Mouse (Mus musculus) midbrain, postnatal 0 days (tissue): ENCODE measurements around the gene Zfp982. TPM values are rescaled to one million over a fixed set of nuclear protein-coding genes. Genes with fewer than 3 reads are reported as not detected.
"Not testable (repeated sequence)": the region's sequence is repeated elsewhere in the genome, so short reads cannot be mapped to it uniquely, and the experiment has no call there.

Source experiments
- ATAC-seq: fragments of 200-750 bp; cut with Nextera tagmentation; 2 replicates; pipeline ENCODE4 v1.8.0; 2017; ENCODE audit warnings: moderate number of reproducible peaks, mild to moderate bottlenecking, moderate TSS enrichment, moderate library complexity; ENCODE audit not compliant: low FRiP score
- DNase-seq: peaks from one replicate; pipeline ENCODE4 v3.0.0-alpha.2; 2015; ENCODE audit warnings: low spot score
- H3K27ac ChIP-seq: fragments of 300-500 bp; sonication (generic); 2 replicates; pipeline ENCODE4 v1.5.1; 2014; ENCODE audit warnings: low read depth, mild to moderate bottlenecking, low read length, mixed read lengths
- H3K27me3 ChIP-seq: fragments of 300-500 bp; sonication (generic); 2 replicates; pipeline ENCODE4 v1.6.1; 2014; ENCODE audit warnings: low read length, control low read depth, mixed read lengths; ENCODE audit not compliant: insufficient read depth
- H3K36me3 ChIP-seq: fragments of 300-500 bp; sonication (generic); 2 replicates; pipeline ENCODE4 v1.6.1; 2014; ENCODE audit warnings: low read length, control low read depth, mixed read lengths; ENCODE audit not compliant: insufficient read depth
- H3K4me1 ChIP-seq: fragments of 300-500 bp; sonication (generic); 2 replicates; pipeline ENCODE4 v1.6.1; 2014; ENCODE audit warnings: mild to moderate bottlenecking, control low read depth, antibody characterized with exemption, low read length, mixed read lengths; ENCODE audit not compliant: insufficient read depth
- H3K4me2 ChIP-seq: fragments of 300-500 bp; sonication (generic); 2 replicates; pipeline ENCODE4 v1.6.1; 2014; ENCODE audit warnings: low read depth, mild to moderate bottlenecking, low read length, mixed read lengths; ENCODE audit not compliant: poor library complexity, severe bottlenecking
- H3K4me3 ChIP-seq: fragments of 300-500 bp; sonication (generic); 2 replicates; pipeline ENCODE4 v1.5.1; 2014; ENCODE audit warnings: low read depth, mild to moderate bottlenecking, low read length, moderate library complexity
- H3K9ac ChIP-seq: fragments of 300-500 bp; sonication (generic); replicated peaks from 2 replicates; pipeline ENCODE4 v1.6.1; 2014; ENCODE audit warnings: mild to moderate bottlenecking, low read length, moderate library complexity, mixed read lengths; ENCODE audit not compliant: poor library complexity, severe bottlenecking
- H3K9me3 ChIP-seq: fragments of 300-500 bp; sonication (generic); 2 replicates; pipeline ENCODE4 v1.6.1; 2016; ENCODE audit warnings: low read length, control low read depth
- CTCF ChIP-seq: IDR thresholded peaks from 2 replicates; pipeline ENCODE4 v1.5.1; 2016; ENCODE audit warnings: antibody characterized with exemption, mild to moderate bottlenecking
- WGBS: fragments of 180-500 bp; shearing (Covaris S2); extraction: QIAGEN DNeasy Blood & Tissue Kit; methylation state at CpG from one replicate; pipeline ENCODE4 v1.1.7; 2014; 5-methylcytosine and 5-hydroxymethylcytosine counted together
- polyA plus RNA-seq: library from polyadenylated mRNA; unstranded; fragments of >200 nt; fragmentation: Nextera tagmentation; extraction: Ambion mirVana; gene quantifications from 2 replicates; pipeline ENCODE4 v1.2.1, GENCODE M21; 2015
- total RNA-seq: library from RNA; depleted of rRNA; stranded (reverse); fragments of >200 nt; gene quantifications from 2 replicates; pipeline ENCODE4 v1.2.3, GENCODE M21; 2014

Zfp982 gene
- total and polyA plus RNA-seq, 2 experiments from 2014 or later: 3.3 to 3.7 TPM

GRCm38 (mm10) chr4:147537702-147538101 is 45.5 kb downstream of the Zfp982 start:
- Histone ChIP-seq H3K4me2 (no peak overlapping the region), H3K9me3 (peaks cover 47% of the 10 kb centered on the region), H3K4me3 (no peak overlapping the region), H3K36me3 (no peaks in the 10 kb centered on the region), H3K27ac (no peak overlapping the region), H3K9ac (no peak overlapping the region), H3K4me1 (no peaks in the 10 kb centered on the region), H3K27me3 (no peaks in the 10 kb centered on the region)
- no peak for TF ChIP-seq CTCF
- 79% methylated on average over 2 of the region's 2 CpGs for WGBS
- ATAC-seq (no peak), DNase-seq (no peak)

GRCm38 (mm10) chr4:147539918-147540317 is 47.7 kb downstream of the Zfp982 start, which contains the start of gene Gm16503:
Gene Gm16503, plus strand, starts transcription at chr4:147540218.
- 89% methylated on average over 3 of the region's 3 CpGs for WGBS
- H3K27me3 ChIP-seq, H3K9ac ChIP-seq, H3K27ac ChIP-seq, DNase-seq, H3K36me3 ChIP-seq, H3K4me2 ChIP-seq, H3K4me1 ChIP-seq, H3K4me3 ChIP-seq, ATAC-seq: not testable (repeated sequence)
- H3K9me3 ChIP-seq: peaks cover 53% of the 10 kb centered on the region

- Histone ChIP-seq H3K9me3 (peaks cover 45% of the 10 kb centered on the region), H3K4me2 (no peak overlapping the region), H3K27ac (no peak overlapping the region), H3K36me3 (no peaks in the 10 kb centered on the region), H3K27me3 (no peaks in the 10 kb centered on the region), H3K4me3 (no peak overlapping the region), H3K4me1 (no peaks in the 10 kb centered on the region), H3K9ac (no peak overlapping the region)
- no peak for DNase-seq
- TF ChIP-seq CTCF: no peak
- ATAC-seq: no peak
Observed at GRCm38 (mm10) chr4:147541105-147541504, 48.9 kb downstream of the Zfp982 start.

- H3K9ac ChIP-seq, DNase-seq, H3K27ac ChIP-seq, H3K4me2 ChIP-seq, H3K4me1 ChIP-seq, H3K4me3 ChIP-seq, H3K9me3 ChIP-seq, H3K27me3 ChIP-seq, H3K36me3 ChIP-seq, ATAC-seq: not testable (repeated sequence)
- WGBS: 80% methylated on average over 5 of the region's 5 CpGs
Observed at GRCm38 (mm10) chr4:147553071-147553470, 60.9 kb downstream of the Zfp982 start, which contains the start of gene Zfp985. Gene Zfp985, plus strand, starts transcription at chr4:147553277.

GRCm38 (mm10) chr4:147554361-147554760 is 62.1 kb downstream of the Zfp982 start:
- H3K4me2 ChIP-seq, H3K9me3 ChIP-seq, H3K4me1 ChIP-seq, H3K27me3 ChIP-seq, ATAC-seq, H3K36me3 ChIP-seq, H3K9ac ChIP-seq, H3K4me3 ChIP-seq, H3K27ac ChIP-seq, DNase-seq: not testable (repeated sequence)
- WGBS: 75% methylated on average over 2 of the region's 2 CpGs

- H3K9me3 ChIP-seq, H3K36me3 ChIP-seq: not testable (repeated sequence)
- 48% methylated on average over 1 of the region's 1 CpGs for WGBS
Observed at GRCm38 (mm10) chr4:147556921-147557320, 64.7 kb downstream of the Zfp982 start.

GRCm38 (mm10) chr4:147558011-147558410 is 65.8 kb downstream of the Zfp982 start:
- DNase-seq, H3K9me3 ChIP-seq, H3K4me1 ChIP-seq, H3K27ac ChIP-seq, H3K27me3 ChIP-seq, H3K9ac ChIP-seq, H3K4me3 ChIP-seq, H3K4me2 ChIP-seq, ATAC-seq, H3K36me3 ChIP-seq: not testable (repeated sequence)

More at GRCm38 (mm10) chr4:147556921-147557320, 64.7 kb downstream of the Zfp982 start:
- H3K27ac ChIP-seq, H3K4me3 ChIP-seq, H3K4me2 ChIP-seq, H3K27me3 ChIP-seq, DNase-seq, H3K9ac ChIP-seq, ATAC-seq, H3K4me1 ChIP-seq: not testable (repeated sequence)

GRCm38 (mm10) chr4:147559096-147559495 is 66.9 kb downstream of the Zfp982 start:
- not testable (repeated sequence) for ATAC-seq, DNase-seq, H3K9me3 ChIP-seq, H3K27me3 ChIP-seq, H3K4me1 ChIP-seq, H3K4me2 ChIP-seq, H3K9ac ChIP-seq, H3K4me3 ChIP-seq, H3K27ac ChIP-seq, H3K36me3 ChIP-seq
- WGBS: 58% methylated on average over 1 of the region's 1 CpGs
